Mouse (Mus musculus): ENCODE measurements around the gene B9d1. TPM values are rescaled to one million over a fixed set of nuclear protein-coding genes. Genes with fewer than 3 reads are reported as not detected.

B9d1 gene
- total RNA-seq, 4 experiments from 2014 or later, result 16.5 to 31.6 (median 25.2) TPM

DNA sequence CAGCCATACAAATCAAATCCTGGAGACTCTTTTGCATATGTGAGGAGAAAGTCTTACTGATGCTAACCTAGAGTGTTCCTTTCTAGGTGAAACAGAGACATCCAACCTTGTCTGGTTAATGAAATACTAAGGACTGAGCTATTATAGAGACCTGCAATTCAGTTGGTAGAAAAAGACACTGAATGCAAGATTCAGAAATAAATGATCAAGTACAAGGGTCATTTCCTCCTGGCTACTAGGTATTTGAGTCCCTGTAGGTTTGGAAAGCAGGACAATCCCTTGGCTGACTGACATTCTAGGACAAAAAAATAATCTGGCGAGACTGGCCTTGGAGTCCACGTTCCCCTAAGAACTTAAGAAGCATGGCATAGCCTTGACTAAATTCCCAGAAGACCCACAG is 40.6 kb downstream of the B9d1 start:
- DNase-seq, result no peak

DNA sequence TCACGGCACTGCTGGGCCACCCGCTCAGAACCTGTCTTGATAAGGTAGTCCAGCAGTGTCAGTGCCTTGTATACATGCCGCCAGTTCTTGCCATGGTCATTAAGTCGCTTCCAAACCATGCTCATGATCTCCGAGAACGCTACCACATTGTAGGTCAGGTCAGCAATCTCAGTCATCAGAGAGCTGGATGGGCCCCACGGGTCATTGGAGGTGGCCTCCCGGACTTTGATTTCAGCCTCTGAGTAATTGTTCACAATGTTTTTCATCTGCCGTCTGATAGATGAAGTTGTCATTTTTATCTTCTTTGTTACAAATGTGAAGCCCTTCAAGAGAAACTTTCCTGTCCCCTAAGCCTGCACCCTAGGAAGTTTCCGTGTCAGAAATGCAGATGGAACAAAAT is 41.5 kb downstream of the B9d1 start:
- DNase-seq, result no peak

DNA sequence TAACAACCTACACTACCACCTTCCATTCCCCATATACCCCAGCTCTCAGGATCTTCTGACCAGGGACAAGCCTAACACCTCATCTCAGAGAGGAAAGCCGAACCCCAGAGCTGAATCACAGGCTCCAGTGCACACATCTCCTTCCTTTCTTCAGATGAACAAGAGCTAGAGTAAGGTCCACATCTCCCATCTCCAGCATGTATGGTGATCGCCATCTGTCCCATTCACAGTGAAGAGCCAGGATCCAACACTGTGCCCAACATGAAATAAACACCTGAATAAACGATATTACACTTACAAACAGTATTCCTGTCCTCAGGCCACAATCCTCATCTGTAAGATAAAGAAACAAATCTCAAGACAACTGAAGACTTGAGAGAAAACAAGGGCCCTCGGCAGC is 42.8 kb downstream of the B9d1 start:
- no peak for DNase-seq

DNA sequence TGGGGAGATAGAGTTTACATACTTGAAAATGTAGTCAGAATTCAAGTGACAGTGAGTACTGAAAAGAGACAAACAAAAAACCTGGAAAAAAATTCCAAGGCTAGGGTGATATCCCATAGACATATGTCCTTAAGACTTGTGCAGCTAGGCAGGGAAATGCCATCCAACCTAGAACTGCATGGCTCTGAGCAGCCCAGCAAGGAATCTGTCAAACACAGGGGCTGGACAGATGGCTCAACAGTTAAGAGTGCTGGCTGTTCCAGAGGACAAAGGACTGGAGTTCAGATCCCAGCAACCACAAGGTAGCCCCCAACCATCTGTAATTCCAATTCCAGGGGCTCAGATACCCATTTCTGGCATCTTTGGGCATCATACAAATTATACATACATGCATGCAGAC is 45.7 kb downstream of the B9d1 start:
- no peak for DNase-seq

DNA sequence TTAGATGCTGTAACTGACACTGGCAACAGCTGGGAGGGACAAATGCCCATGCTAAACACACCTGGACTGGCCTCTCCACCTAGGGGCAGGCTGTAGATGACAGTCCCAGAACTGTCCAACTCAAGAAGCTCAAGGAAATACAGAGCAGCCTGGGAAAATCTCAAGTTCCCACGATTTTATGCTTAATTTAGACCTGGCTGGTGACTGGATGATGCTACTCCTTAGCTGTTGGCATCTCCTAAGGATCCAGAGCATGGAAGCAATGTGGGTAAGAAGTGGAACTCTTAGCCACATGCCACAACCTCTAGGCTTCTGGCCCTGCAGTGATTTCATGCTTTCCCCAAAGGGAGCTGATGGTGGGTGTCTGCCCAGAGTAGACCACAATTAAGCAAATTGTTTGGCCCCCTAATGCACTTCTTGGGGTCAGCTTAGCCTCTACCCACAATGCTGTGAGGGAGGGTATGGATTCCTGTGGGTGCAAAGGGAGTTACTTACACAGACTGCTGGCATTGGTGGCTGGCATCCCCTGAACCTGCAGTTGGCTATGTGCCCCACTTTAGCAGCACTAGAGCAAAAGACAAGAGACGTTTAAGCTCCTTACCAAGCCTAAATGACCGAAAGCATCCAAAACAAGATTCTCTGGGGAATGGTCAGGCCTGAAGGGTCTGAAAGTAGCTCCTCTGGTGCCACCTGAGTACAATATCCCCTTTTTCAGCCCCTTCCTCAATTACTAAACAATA is 48.2 kb downstream of the B9d1 start:
- no peak for DNase-seq

DNA sequence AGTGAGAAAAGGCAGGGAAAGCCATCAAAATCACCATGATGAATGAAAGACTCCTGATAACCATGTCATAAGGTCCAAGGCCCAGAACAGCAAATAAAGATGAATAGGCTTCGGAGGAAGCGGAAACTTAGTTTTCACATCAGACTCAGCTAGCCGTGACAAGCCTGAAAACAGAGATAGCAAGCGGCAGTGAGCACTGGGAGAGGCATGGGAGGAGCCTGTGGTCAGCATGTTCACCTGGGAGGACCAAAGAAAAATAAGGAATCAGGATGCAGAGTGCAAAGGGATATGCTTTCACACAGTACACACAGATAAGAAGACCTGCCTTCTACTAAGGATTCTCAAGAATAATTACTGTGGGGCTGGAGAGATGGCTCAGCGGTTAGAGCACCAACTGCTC is 54.6 kb downstream of the B9d1 start:
- DNase-seq, result no peak

DNA sequence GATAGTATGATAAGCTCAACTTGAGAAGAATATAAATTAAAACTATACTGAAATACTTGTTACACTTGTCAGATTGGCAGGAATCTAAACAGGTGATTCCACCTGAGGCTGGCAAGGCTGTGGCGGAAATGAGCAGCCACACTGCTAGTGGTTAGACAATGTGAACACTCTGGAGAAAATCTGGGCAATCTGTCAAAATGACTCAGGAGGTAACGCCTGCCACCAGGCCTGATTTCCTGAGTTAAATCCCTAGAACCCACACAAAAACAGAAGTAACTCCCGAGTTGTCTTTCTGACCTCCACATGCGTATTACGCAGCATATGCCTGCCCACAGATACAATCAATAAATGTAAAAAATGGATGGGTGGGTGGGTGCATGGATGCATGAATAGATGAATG is 57.5 kb downstream of the B9d1 start:
- DNase-seq, result no peak

Other genes with a start within 250 kb of the B9d1 start
- 10 to 100 TPM; 54.6 to 81.7 (median 68.1) TPM for gene Aldh3a2, start 237.7 kb upstream of the B9d1 start, total RNA-seq (2022)
- gene Slc47a2, start 162.3 kb upstream of the B9d1 start, total RNA-seq (2022), result not detected
- 1 to 10 TPM in 2 of 4 experiments, under 1 TPM in 2; 0.43 to 2.9 (median 0.96) TPM for gene Slc47a1, start 126.8 kb upstream of the B9d1 start, total RNA-seq (2022)
- 1 to 10 TPM; 1.7 to 2.3 (median 2.0) TPM for gene Rnf112, start 51.0 kb upstream of the B9d1 start, total RNA-seq (2022)
- 1 to 10 TPM; 3.4 to 5.8 (median 4.9) TPM for gene Mfap4, start 19.7 kb upstream of the B9d1 start, total RNA-seq (2022)
- 10 to 100 TPM; 15.2 to 22.1 (median 20.4) TPM for gene Mapk7, start 10.7 kb upstream of the B9d1 start, total RNA-seq (2022)
- gene Epn2, start 74.5 kb downstream of the B9d1 start, total RNA-seq (2022), result 10 to 100 TPM; 27.6 to 47.1 (median 35.7) TPM
- gene Grap, start 148.1 kb downstream of the B9d1 start, total RNA-seq (2022), result 10 to 100 TPM in 3 of 4 experiments, 1 to 10 TPM in 1; 9.4 to 12.4 (median 11.9) TPM
- gene Fam83g, start 178.9 kb downstream of the B9d1 start, total RNA-seq (2022), result 1 to 10 TPM; 1.7 to 2.9 (median 2.3) TPM
- under 1 TPM in 3 of 4 experiments, not detected in 1; 0.14 to 0.30 (median 0.25) TPM for gene Slc5a10, start 215.7 kb downstream of the B9d1 start, total RNA-seq (2022)

Data from adrenal gland, adult 8-10 months (tissue).